Mouse (Mus musculus) heart, embryonic 11.5 days (tissue): ENCODE measurements around the gene Jagn1. TPM values are rescaled to one million over a fixed set of nuclear protein-coding genes. Genes with fewer than 3 reads are reported as not detected.

Source experiments
- ATAC-seq: fragments of 200-750 bp; cut with Nextera tagmentation; replicated peaks from 2 replicates; pipeline ENCODE4 v1.8.0; 2017; ENCODE audit warnings: moderate library complexity; ENCODE audit not compliant: insufficient number of reproducible peaks, low FRiP score, low TSS enrichment
- H3K27ac ChIP-seq: fragments of 300-500 bp; sonication (generic); 2 replicates; pipeline ENCODE4 v1.5.1; 2014; ENCODE audit warnings: mild to moderate bottlenecking, low read depth, low read length
- H3K27me3 ChIP-seq: fragments of 300-500 bp; sonication (generic); 2 replicates; pipeline ENCODE4 v1.6.1; 2014; ENCODE audit warnings: mild to moderate bottlenecking, low read length, mixed read lengths; ENCODE audit not compliant: control insufficient read depth, insufficient read depth
- H3K36me3 ChIP-seq: fragments of 300-500 bp; sonication (generic); 2 replicates; pipeline ENCODE4 v1.6.1; 2014; ENCODE audit warnings: mild to moderate bottlenecking, low read length, moderate library complexity, mixed read lengths; ENCODE audit not compliant: control insufficient read depth, insufficient read depth
- H3K4me1 ChIP-seq: fragments of 300-500 bp; sonication (generic); 2 replicates; pipeline ENCODE4 v1.6.1; 2014; ENCODE audit warnings: low read length; ENCODE audit not compliant: control insufficient read depth, insufficient read depth
- H3K4me2 ChIP-seq: fragments of 300-500 bp; sonication (generic); 2 replicates; pipeline ENCODE4 v1.6.1; 2014; ENCODE audit warnings: mild to moderate bottlenecking, moderate library complexity
- H3K4me3 ChIP-seq: fragments of 300-500 bp; sonication (generic); 2 replicates; pipeline ENCODE4 v1.5.1; 2014; ENCODE audit warnings: low read depth, low read length
- H3K9ac ChIP-seq: fragments of 300-500 bp; sonication (generic); 2 replicates; pipeline ENCODE4 v1.6.1; 2014; ENCODE audit warnings: mild to moderate bottlenecking, low read depth, low read length, moderate library complexity
- H3K9me3 ChIP-seq: fragments of 300-500 bp; sonication (generic); replicated peaks from 2 replicates; pipeline ENCODE4 v1.6.1; 2016; ENCODE audit warnings: low read length; ENCODE audit not compliant: control insufficient read depth
- WGBS: fragments of 180-500 bp; shearing (Covaris S2); extraction: QIAGEN DNeasy Blood & Tissue Kit; methylation state at CpG from one replicate; pipeline ENCODE4 v1.1.7; 2014; ENCODE audit not compliant: insufficient replicate concordance; 5-methylcytosine and 5-hydroxymethylcytosine counted together
- polyA plus RNA-seq: library from polyadenylated mRNA; unstranded; fragments of >200 nt; fragmentation: Nextera tagmentation; extraction: Ambion mirVana; gene quantifications from 2 replicates; pipeline ENCODE4 v1.2.1, GENCODE M21; 2014

Jagn1 gene
- polyA plus RNA-seq, 1 experiment from 2014 or later: 65.8 TPM

DNA sequence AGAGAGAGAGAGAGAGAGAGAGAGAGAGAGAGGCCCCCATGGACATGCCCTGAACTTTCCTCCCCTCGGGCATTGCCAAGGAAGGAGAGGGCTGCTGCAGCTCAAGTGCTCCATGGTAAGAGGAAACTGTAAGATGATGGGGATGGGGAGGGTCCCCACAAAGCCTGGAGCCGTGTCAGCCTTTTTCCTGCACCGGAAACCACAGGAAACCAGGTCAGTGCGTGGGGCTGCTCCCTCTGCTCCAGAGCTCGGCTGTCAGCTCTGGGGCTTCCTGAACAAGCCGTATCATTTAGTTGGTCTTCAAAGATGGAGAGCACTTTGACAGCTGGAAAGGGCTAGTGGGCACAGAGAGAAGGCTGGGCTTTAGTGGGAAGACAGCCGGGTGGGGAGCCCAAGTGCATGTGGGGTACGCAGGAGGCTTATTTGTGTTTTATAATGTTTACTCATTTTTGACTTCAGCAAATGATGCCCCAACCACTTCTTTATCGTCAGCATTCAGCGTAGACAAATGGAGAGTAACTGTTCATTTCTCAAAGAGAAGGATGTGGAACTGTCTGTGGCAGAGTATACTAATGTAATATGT, 15.7 kb downstream of the Jagn1 start, which contains the start of gene Il17re:
Gene Il17re (plus strand): TSS at position 533 of the 583 bp plus-strand sequence.
- H3K27ac ChIP-seq: no peak within 1 kb of the TSS
- H3K4me2 ChIP-seq: no peak within 1 kb of the TSS
- ATAC-seq: no peak
- H3K9ac ChIP-seq: no peak within 1 kb of the TSS
- WGBS: 64% methylated on average over 10 of the region's 10 CpGs
- H3K4me1 ChIP-seq: no peaks in the 10 kb centered on the region
- H3K4me3 ChIP-seq: no peak within 1 kb of the TSS
- no peaks in the 10 kb centered on the region for H3K9me3 ChIP-seq
- no peaks in the 10 kb centered on the region for H3K36me3 ChIP-seq
- no peaks in the 10 kb centered on the region for H3K27me3 ChIP-seq

DNA sequence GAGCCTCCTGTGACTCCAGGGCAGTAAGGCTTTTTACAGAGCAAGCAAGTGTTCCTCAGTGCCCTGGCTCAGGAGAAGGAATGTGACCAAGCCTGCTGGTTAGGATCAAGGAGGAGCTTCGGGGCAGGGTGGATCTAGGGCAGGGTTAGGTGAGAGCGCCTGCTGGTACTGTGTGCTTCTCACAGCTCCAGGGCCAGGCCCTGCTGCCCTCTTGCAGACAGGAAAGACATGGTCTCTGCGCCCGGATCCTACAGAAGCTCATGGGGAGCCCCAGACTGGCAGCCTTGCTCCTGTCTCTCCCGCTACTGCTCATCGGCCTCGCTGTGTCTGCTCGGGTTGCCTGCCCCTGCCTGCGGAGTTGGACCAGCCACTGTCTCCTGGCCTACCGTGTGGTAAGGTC, 16.3 kb downstream of the Jagn1 start:
- Histone ChIP-seq H3K4me3 (no peak overlapping the region), H3K9me3 (no peaks in the 10 kb centered on the region), H3K36me3 (no peaks in the 10 kb centered on the region), H3K27me3 (no peaks in the 10 kb centered on the region), H3K27ac (no peak overlapping the region), H3K4me2 (no peak overlapping the region), H3K4me1 (no peaks in the 10 kb centered on the region), H3K9ac (no peak overlapping the region)
- no peak for ATAC-seq
- WGBS: 47% methylated on average over 10 of the region's 10 CpGs

DNA sequence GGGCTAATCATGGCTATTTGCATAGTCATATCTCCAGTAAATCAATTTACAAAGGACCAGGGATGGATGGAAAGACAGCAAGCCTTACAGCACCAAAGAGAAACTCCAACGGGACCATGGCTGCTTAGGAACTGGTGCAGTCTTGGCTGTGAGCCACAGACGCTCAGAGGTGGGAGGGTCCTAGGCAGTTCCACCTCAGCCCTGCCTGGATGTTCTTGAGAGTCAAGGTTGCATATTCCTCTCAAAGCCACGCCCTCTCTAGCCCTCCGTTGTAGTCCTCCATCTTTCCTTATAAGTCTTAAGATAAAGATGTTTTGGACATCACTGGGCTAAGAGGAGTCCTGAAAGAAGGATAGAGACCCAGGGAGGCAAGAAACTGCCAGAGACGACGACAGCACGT, 21.7 kb downstream of the Jagn1 start:
- Histone ChIP-seq H3K4me1 (peaks cover under 1% of the 10 kb centered on the region; the same call in 1 of the 2 replicates), H3K4me2 (no peak overlapping the region), H3K36me3 (no peaks in the 10 kb centered on the region), H3K27ac (no peak overlapping the region), H3K4me3 (no peak overlapping the region), H3K27me3 (peaks cover 10% of the 10 kb centered on the region), H3K9ac (no peak overlapping the region), H3K9me3 (no peaks in the 10 kb centered on the region)
- ATAC-seq: no peak
- 64% methylated on average over 7 of the region's 7 CpGs for WGBS

DNA sequence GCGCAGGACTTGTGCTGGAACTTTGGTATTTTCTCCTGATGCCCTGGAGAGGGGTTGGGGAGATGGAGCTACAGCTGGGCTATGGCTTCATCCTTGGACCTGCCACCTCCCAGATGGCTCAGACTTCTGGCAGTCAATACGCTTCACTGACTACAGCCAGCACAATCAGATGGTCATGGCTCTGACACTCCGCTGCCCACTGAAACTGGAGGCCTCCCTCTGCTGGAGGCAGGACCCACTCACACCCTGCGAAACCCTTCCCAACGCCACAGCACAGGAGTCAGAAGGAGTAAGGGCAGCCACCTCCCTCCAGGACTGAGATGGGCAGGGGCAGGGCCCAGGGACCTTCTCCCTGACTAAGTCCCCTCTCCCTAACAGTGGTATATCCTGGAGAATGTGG, 23.2 kb downstream of the Jagn1 start:
- peaks cover 21% of the 10 kb centered on the region for H3K27me3 ChIP-seq
- H3K9ac ChIP-seq: no peak overlapping the region
- H3K9me3 ChIP-seq: no peaks in the 10 kb centered on the region
- no peaks in the 10 kb centered on the region for H3K36me3 ChIP-seq
- no peak overlapping the region for H3K4me3 ChIP-seq
- WGBS: 43% methylated on average over 5 of the region's 5 CpGs
- H3K27ac ChIP-seq: no peak overlapping the region
- no peak overlapping the region for H3K4me2 ChIP-seq
- ATAC-seq: no peak
- H3K4me1 ChIP-seq: peaks cover 6% of the 10 kb centered on the region; the same call in 1 of the 2 replicates

DNA sequence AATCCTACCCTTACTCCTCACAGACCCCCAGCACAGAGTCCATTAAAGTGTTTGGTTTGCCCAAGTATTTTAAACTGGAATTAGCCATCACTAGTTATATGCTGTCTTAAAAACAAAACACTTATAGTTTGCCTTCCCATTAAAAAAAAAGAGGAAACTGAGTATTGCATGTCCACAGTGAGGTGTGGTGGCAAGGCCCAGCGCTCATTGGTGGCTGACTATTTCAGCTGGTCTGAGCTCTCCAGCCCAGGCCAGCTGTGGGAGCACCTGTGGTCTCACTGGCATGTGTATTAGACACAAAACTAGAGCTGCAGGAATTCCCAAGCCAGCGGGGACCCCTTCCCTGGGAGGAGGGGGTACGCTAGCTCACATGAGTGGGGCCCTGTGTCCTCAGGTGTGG, 26.1 kb downstream of the Jagn1 start:
- WGBS: 67% methylated on average over 3 of the region's 3 CpGs
- no peak overlapping the region for H3K9ac ChIP-seq

DNA sequence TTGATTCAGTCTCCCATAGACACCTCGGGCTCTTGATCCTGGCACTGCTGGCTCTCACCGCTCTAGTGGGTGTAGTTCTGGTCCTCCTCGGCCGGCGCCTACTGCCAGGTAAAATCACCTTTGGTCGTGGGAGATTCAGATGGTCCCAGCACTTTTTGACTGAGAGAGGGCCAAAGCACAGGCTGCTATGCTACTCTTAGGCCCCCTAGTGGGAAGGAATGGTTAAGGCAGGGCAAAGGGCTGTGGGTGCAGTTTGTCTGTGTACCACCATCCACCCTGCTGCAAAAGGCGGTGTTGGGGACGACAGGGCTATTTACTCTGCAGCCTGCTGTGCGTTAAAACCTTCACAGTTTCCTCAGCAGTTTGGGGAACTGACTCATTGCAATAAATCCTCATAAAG, 26.7 kb downstream of the Jagn1 start:
- 7% methylated on average over 9 of the region's 9 CpGs for WGBS
- Histone ChIP-seq H3K4me3 (peak overlapping the region; percentile 34), H3K4me1 (peaks cover 17% of the 10 kb centered on the region), H3K36me3 (no peaks in the 10 kb centered on the region), H3K9ac (peak overlapping the region; percentile 52; the same call in 1 of the 2 replicates), H3K27me3 (peaks cover 26% of the 10 kb centered on the region), H3K4me2 (peak overlapping the region; percentile 80), H3K27ac (no peak overlapping the region), H3K9me3 (no peaks in the 10 kb centered on the region)
- no peak for ATAC-seq

More for the DNA sequence above, 26.1 kb downstream of the Jagn1 start:
- peaks cover 17% of the 10 kb centered on the region for H3K4me1 ChIP-seq
- H3K27ac ChIP-seq: no peak overlapping the region
- peaks cover 29% of the 10 kb centered on the region for H3K27me3 ChIP-seq
- no peak for ATAC-seq
- no peak overlapping the region for H3K4me2 ChIP-seq
- H3K9me3 ChIP-seq: no peaks in the 10 kb centered on the region
- no peaks in the 10 kb centered on the region for H3K36me3 ChIP-seq
- H3K4me3 ChIP-seq: no peak overlapping the region

DNA sequence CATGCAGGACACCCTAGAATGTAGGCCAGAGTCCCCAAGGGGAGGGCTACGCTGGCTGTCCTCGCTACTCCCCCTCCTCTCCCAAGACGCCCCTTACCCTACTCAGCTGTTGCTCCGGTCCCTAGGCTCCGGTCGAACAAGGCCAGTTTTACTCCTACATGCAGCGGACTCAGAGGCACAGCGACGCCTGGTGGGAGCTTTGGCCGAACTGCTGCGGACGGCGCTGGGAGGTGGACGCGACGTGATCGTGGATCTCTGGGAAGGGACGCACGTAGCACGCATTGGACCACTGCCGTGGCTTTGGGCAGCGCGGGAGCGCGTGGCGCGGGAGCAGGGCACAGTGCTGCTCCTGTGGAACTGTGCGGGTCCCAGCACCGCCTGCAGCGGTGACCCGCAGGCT, 27.1 kb downstream of the Jagn1 start:
- ATAC-seq: peak; percentile 37; the same call in 1 of the 2 replicates
- Histone ChIP-seq H3K36me3 (no peaks in the 10 kb centered on the region), H3K9me3 (no peaks in the 10 kb centered on the region), H3K27ac (no peak overlapping the region), H3K4me2 (peak overlapping the region; percentile 80), H3K4me1 (peaks cover 17% of the 10 kb centered on the region), H3K9ac (peak overlapping the region; percentile 52; the same call in 1 of the 2 replicates), H3K4me3 (peak overlapping the region; percentile 34), H3K27me3 (peaks cover 26% of the 10 kb centered on the region)
- 2% methylated on average over 31 of the region's 31 CpGs for WGBS

DNA sequence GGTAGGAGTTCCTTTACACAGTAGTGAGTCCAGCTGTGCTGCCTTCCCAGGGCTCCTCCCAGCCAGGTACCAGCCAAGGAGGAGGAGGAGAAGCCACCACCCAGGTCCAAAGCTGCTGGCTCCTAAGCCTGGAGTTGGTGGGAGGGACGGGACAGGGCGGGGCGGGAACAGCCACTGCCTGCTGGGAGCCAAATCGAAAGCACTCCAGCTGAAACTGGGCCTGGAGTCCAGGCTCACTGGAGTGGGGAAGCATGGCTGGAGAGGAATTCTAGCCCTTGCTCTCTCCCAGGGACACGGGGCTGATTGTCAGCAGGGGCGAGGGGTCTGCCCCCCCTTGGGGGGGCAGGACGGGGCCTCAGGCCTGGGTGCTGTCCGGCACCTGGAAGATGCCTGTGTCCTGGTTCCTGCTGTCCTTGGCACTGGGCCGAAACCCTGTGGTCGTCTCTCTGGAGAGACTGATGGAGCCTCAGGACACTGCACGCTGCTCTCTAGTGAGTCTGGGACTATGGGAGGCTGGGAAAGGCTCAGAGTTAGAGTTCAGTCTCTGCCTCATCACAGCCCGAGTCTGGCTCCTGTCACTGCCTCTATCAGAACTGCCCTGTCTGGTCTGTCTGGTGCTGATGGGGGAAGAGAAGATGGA, 29.0 kb downstream of the Jagn1 start, which contains the start of gene Il17rc:
Gene Il17rc (plus strand): TSS at position 131 of the 640 bp plus-strand sequence.
- H3K9ac ChIP-seq: peak within 1 kb of the TSS; percentile 49; the same call in 1 of the 2 replicates
- H3K36me3 ChIP-seq: no peaks in the 10 kb centered on the region
- H3K4me2 ChIP-seq: peak within 1 kb of the TSS; percentile 58
- peaks cover 17% of the 10 kb centered on the region for H3K4me1 ChIP-seq
- H3K4me3 ChIP-seq: peak within 1 kb of the TSS; percentile 26
- peaks cover 24% of the 10 kb centered on the region for H3K27me3 ChIP-seq
- no peak within 1 kb of the TSS for H3K27ac ChIP-seq
- 20% methylated on average over 12 of the region's 12 CpGs for WGBS
- H3K9me3 ChIP-seq: no peaks in the 10 kb centered on the region
- no peak for ATAC-seq
